Mouse (Mus musculus) B cell, adult 2 months (primary cell): ENCODE measurements around the gene Fkbpl.

Experiments used
- DNase-seq, 2 experiments: peaks; one replicate each; pipeline ENCODE4 v3.0.0; 2022

The Fkbpl gene

GRCm38 (mm10) chr17:34644608-34645007, at the start of gene Fkbpl:
Fkbpl (plus strand) TSS chr17:34644764.
- peak; percentile 96 to 97 for DNase-seq

- no peak for DNase-seq
Observed at GRCm38 (mm10) chr17:34596098-34596497, 48.5 kb upstream of the Fkbpl start.

GRCm38 (mm10) chr17:34597566-34598095, 46.9 kb upstream of the Fkbpl start, which contains the start of gene Ager:
Ager (plus strand) TSS chr17:34597862.
- no peak for DNase-seq

GRCm38 (mm10) chr17:34599891-34600290, 44.7 kb upstream of the Fkbpl start:
- DNase-seq = no peak

GRCm38 (mm10) chr17:34601796-34602195, 42.8 kb upstream of the Fkbpl start:
- DNase-seq = no peak

GRCm38 (mm10) chr17:34603375-34604060, 41.0 kb upstream of the Fkbpl start, which contains the start of gene Rnf5:
Rnf5 (minus strand) TSS chr17:34603690.
- DNase-seq = peak; percentile 92 to 95

GRCm38 (mm10) chr17:34604061-34604508, 40.5 kb upstream of the Fkbpl start, which contains the start of gene Agpat1:
Agpat1 (plus strand) TSS chr17:34604262.
- DNase-seq = peak; percentile 95 to 96

- DNase-seq = peak in 1 of 2 experiments; percentile 31
Observed at GRCm38 (mm10) chr17:34604511-34605237, 39.9 kb upstream of the Fkbpl start.

GRCm38 (mm10) chr17:34605609-34606008, 39.0 kb upstream of the Fkbpl start:
- peak; percentile 90 for DNase-seq

- no peak for DNase-seq
Observed at GRCm38 (mm10) chr17:34606186-34607039, 38.2 kb upstream of the Fkbpl start.

GRCm38 (mm10) chr17:34607997-34608396, 36.6 kb upstream of the Fkbpl start:
- no peak for DNase-seq

- DNase-seq = no peak
Observed at GRCm38 (mm10) chr17:34611050-34611449, 33.5 kb upstream of the Fkbpl start.

GRCm38 (mm10) chr17:34613054-34613645, 31.4 kb upstream of the Fkbpl start:
- DNase-seq = no peak

GRCm38 (mm10) chr17:34613830-34614229, 30.7 kb upstream of the Fkbpl start:
- no peak for DNase-seq

GRCm38 (mm10) chr17:34615871-34616270, 28.7 kb upstream of the Fkbpl start, which contains the start of gene Egfl8:
Egfl8 (minus strand) TSS chr17:34615971.
- no peak for DNase-seq

GRCm38 (mm10) chr17:34618999-34619398, 25.6 kb upstream of the Fkbpl start:
- DNase-seq = peak; percentile 90 to 92

GRCm38 (mm10) chr17:34621006-34621405, 23.6 kb upstream of the Fkbpl start:
- DNase-seq = no peak

GRCm38 (mm10) chr17:34623161-34623560, 21.4 kb upstream of the Fkbpl start:
- no peak for DNase-seq

GRCm38 (mm10) chr17:34624981-34625380, 19.6 kb upstream of the Fkbpl start:
- no peak for DNase-seq

- DNase-seq = no peak
Observed at GRCm38 (mm10) chr17:34626062-34626772, 18.3 kb upstream of the Fkbpl start.

- peak in 1 of 2 experiments; percentile 47 for DNase-seq
Observed at GRCm38 (mm10) chr17:34626773-34627092, 17.8 kb upstream of the Fkbpl start.
